Mouse (Mus musculus): Measurements from ENCODE around the gene Trp63. TPM values are rescaled to one million over a fixed set of nuclear protein-coding genes. Genes with fewer than 3 reads are reported as not detected.

Trp63 gene
- total and polyA plus RNA-seq, 2 experiments from 2014 or later = 0.05 to 0.11 TPM

- no peak for ATAC-seq
- no peaks in the 10 kb centered on the region for H3K27me3 ChIP-seq (ENCODE audit: insufficient read depth, low read length)
- H3K4me3 ChIP-seq (ENCODE audit: low read length) = no peak overlapping the region
- no peak for DNase-seq (ENCODE audit: low spot score)
- H3K27ac ChIP-seq = no peak overlapping the region
- no peaks in the 10 kb centered on the region for H3K36me3 ChIP-seq (ENCODE audit: insufficient read depth, low read length)
- WGBS = 84% methylated on average over 5 of the region's 5 CpGs
- H3K4me1 ChIP-seq (ENCODE audit: insufficient read depth, low read length) = no peaks in the 10 kb centered on the region
- H3K9ac ChIP-seq (replicated peaks; ENCODE audit: low read length) = no peak overlapping the region
- no peaks in the 10 kb centered on the region for H3K9me3 ChIP-seq (ENCODE audit: low read length)
- H3K4me2 ChIP-seq (ENCODE audit: low read depth, low read length) = no peak overlapping the region
- TF ChIP-seq CTCF (IDR thresholded peaks at IDR 0.05; ENCODE audit: low read depth) = no peak
These were observed 82.0 kb downstream of the Trp63 start for GRCm38 (mm10) chr16:25765549-25765948.

GRCm38 (mm10) chr16:25774611-25775010, 91.0 kb downstream of the Trp63 start:
- no peaks in the 10 kb centered on the region for H3K36me3 ChIP-seq (ENCODE audit: insufficient read depth, low read length)
- DNase-seq (ENCODE audit: low spot score) = no peak
- H3K4me1 ChIP-seq (ENCODE audit: insufficient read depth, low read length) = no peaks in the 10 kb centered on the region
- no peak overlapping the region for H3K4me3 ChIP-seq (ENCODE audit: low read length)
- no peak for TF ChIP-seq CTCF (IDR thresholded peaks at IDR 0.05; ENCODE audit: low read depth)
- no peak for ATAC-seq
- H3K9ac ChIP-seq (replicated peaks; ENCODE audit: low read length) = no peak overlapping the region
- no peaks in the 10 kb centered on the region for H3K9me3 ChIP-seq (ENCODE audit: low read length)
- H3K27me3 ChIP-seq (ENCODE audit: insufficient read depth, low read length) = no peaks in the 10 kb centered on the region
- H3K4me2 ChIP-seq (ENCODE audit: low read depth, low read length) = no peak overlapping the region
- WGBS = 63% methylated on average over 7 of the region's 7 CpGs
- no peak overlapping the region for H3K27ac ChIP-seq

GRCm38 (mm10) chr16:25777501-25777900, 93.9 kb downstream of the Trp63 start:
- no peak overlapping the region for H3K4me2 ChIP-seq (ENCODE audit: low read depth, low read length)

DNA sequence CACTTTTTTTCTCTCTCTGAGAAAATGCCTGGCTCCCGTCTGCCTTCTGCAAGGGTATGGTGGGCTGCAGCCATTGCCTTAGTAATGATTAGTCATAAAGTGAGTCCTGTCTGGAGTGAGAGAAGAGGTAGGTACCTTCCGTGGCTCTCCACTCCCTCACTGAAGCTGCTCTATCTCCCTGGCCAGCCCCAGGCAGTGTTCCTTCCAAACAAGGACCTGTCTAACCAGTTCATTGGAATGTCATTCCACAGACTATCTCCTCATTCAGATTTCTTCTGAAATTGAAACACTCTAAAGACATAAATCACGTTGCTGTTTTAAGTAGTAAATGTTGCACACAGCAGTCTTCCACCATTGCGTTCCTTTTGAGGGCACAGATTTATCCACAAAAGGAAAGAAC, 96.4 kb downstream of the Trp63 start:
- Histone ChIP-seq H3K4me1 (ENCODE audit: insufficient read depth, low read length) (no peaks in the 10 kb centered on the region), H3K27ac (no peak overlapping the region), H3K9ac (replicated peaks; ENCODE audit: low read length) (no peak overlapping the region), H3K36me3 (ENCODE audit: insufficient read depth, low read length) (no peaks in the 10 kb centered on the region), H3K4me2 (ENCODE audit: low read depth, low read length) (no peak overlapping the region), H3K9me3 (ENCODE audit: low read length) (no peaks in the 10 kb centered on the region), H3K4me3 (ENCODE audit: low read length) (no peak overlapping the region), H3K27me3 (ENCODE audit: insufficient read depth, low read length) (no peaks in the 10 kb centered on the region)
- no peak for TF ChIP-seq CTCF (IDR thresholded peaks at IDR 0.05; ENCODE audit: low read depth)
- ATAC-seq (no peak), DNase-seq (ENCODE audit: low spot score) (no peak)
- 63% methylated on average over 4 of the region's 4 CpGs for WGBS

More at GRCm38 (mm10) chr16:25777501-25777900, 93.9 kb downstream of the Trp63 start:
- Histone ChIP-seq H3K4me3 (ENCODE audit: low read length) (no peak overlapping the region), H3K9ac (replicated peaks; ENCODE audit: low read length) (no peak overlapping the region), H3K9me3 (ENCODE audit: low read length) (no peaks in the 10 kb centered on the region), H3K36me3 (ENCODE audit: insufficient read depth, low read length) (no peaks in the 10 kb centered on the region), H3K4me1 (ENCODE audit: insufficient read depth, low read length) (no peaks in the 10 kb centered on the region), H3K27me3 (ENCODE audit: insufficient read depth, low read length) (no peaks in the 10 kb centered on the region), H3K27ac (no peak overlapping the region)
- no peak for TF ChIP-seq CTCF (IDR thresholded peaks at IDR 0.05; ENCODE audit: low read depth)
- ATAC-seq = no peak
- DNase-seq (ENCODE audit: low spot score) = no peak
- WGBS = 66% methylated on average over 1 of the region's 1 CpGs

DNA sequence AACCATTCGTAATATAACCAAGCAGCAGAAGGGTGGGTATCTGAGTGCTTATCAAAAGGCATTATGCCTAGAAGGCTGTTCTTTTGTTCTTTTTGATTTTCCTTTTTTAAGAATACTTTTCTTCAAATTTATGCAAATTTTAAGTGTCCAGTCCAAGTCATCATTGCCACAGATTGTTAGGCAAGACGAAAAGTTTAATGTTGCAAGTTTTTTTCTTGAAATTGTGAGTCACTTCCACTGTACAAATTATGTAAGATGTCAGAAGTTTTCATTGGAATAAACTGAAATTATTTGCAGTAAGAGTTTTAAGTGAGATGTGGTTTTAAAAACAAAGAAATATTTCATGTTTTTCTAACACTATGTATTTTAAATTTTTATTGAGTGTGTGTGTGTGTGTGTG, 100.7 kb downstream of the Trp63 start:
- Histone ChIP-seq H3K27ac (no peak overlapping the region), H3K9ac (replicated peaks; ENCODE audit: low read length) (no peak overlapping the region), H3K9me3 (ENCODE audit: low read length) (no peaks in the 10 kb centered on the region), H3K27me3 (ENCODE audit: insufficient read depth, low read length) (no peaks in the 10 kb centered on the region), H3K36me3 (ENCODE audit: insufficient read depth, low read length) (no peaks in the 10 kb centered on the region), H3K4me2 (ENCODE audit: low read depth, low read length) (no peak overlapping the region), H3K4me1 (ENCODE audit: insufficient read depth, low read length) (no peaks in the 10 kb centered on the region), H3K4me3 (ENCODE audit: low read length) (no peak overlapping the region)
- TF ChIP-seq CTCF (IDR thresholded peaks at IDR 0.05; ENCODE audit: low read depth) = no peak
- no peak for ATAC-seq
- 70% methylated on average over 2 of the region's 2 CpGs for WGBS
- no peak for DNase-seq (ENCODE audit: low spot score)

GRCm38 (mm10) chr16:25786457-25786856, 102.9 kb downstream of the Trp63 start:
- Histone ChIP-seq H3K4me2 (ENCODE audit: low read depth, low read length) (no peak overlapping the region), H3K4me3 (ENCODE audit: low read length) (no peak overlapping the region), H3K36me3 (ENCODE audit: insufficient read depth, low read length) (no peaks in the 10 kb centered on the region), H3K4me1 (ENCODE audit: insufficient read depth, low read length) (no peaks in the 10 kb centered on the region), H3K27me3 (ENCODE audit: insufficient read depth, low read length) (no peaks in the 10 kb centered on the region), H3K27ac (no peak overlapping the region), H3K9ac (replicated peaks; ENCODE audit: low read length) (no peak overlapping the region), H3K9me3 (ENCODE audit: low read length) (no peaks in the 10 kb centered on the region)
- ATAC-seq (no peak), DNase-seq (ENCODE audit: low spot score) (no peak)
- 77% methylated on average over 5 of the region's 5 CpGs for WGBS
- TF ChIP-seq CTCF (IDR thresholded peaks at IDR 0.05; ENCODE audit: low read depth) = no peak

GRCm38 (mm10) chr16:25792640-25793266, 109.2 kb downstream of the Trp63 start:
- H3K27me3 ChIP-seq (ENCODE audit: insufficient read depth, low read length) = no peaks in the 10 kb centered on the region
- no peak overlapping the region for H3K4me3 ChIP-seq (ENCODE audit: low read length)
- no peaks in the 10 kb centered on the region for H3K9me3 ChIP-seq (ENCODE audit: low read length)
- H3K36me3 ChIP-seq (ENCODE audit: insufficient read depth, low read length) = no peaks in the 10 kb centered on the region
- 63% methylated on average over 5 of the region's 5 CpGs for WGBS
- TF ChIP-seq CTCF (IDR thresholded peaks at IDR 0.05; ENCODE audit: low read depth) = no peak
- no peak for DNase-seq (ENCODE audit: low spot score)
- H3K9ac ChIP-seq (replicated peaks; ENCODE audit: low read length) = no peak overlapping the region
- H3K4me2 ChIP-seq (ENCODE audit: low read depth, low read length) = no peak overlapping the region
- H3K4me1 ChIP-seq (ENCODE audit: insufficient read depth, low read length) = no peaks in the 10 kb centered on the region
- no peak for ATAC-seq
- no peak overlapping the region for H3K27ac ChIP-seq
